Mouse (Mus musculus) liver, postnatal 0 days (tissue): Measurements from ENCODE around the gene Gfm2. TPM values are rescaled to one million over a fixed set of nuclear protein-coding genes. Genes with fewer than 3 reads are reported as not detected.
A peak's percentile ranks its signal among the peaks of the same experiment; 100 is the strongest.

Experiments used
- ATAC-seq: fragments of 200-750 bp; cut with Nextera tagmentation; 2 replicates; pipeline ENCODE4 v1.8.0; 2017; ENCODE audit warnings: mild to moderate bottlenecking, moderate library complexity
- DNase-seq: peaks from one replicate; pipeline ENCODE4 v3.0.0-alpha.2; 2016
- H3K27ac ChIP-seq: fragments of 300-500 bp; sonication (generic); 2 replicates; pipeline ENCODE4 v1.5.1; 2014; ENCODE audit warnings: antibody characterized with exemption, moderate library complexity, mild to moderate bottlenecking, low read depth
- H3K27me3 ChIP-seq: fragments of 300-500 bp; sonication (generic); 2 replicates; pipeline ENCODE4 v1.6.1; 2014; ENCODE audit warnings: low read length, control low read depth, mixed read lengths; ENCODE audit not compliant: insufficient read depth
- H3K36me3 ChIP-seq: fragments of 300-500 bp; sonication (generic); replicated peaks from 2 replicates; pipeline ENCODE4 v1.6.1; 2014; ENCODE audit warnings: mild to moderate bottlenecking, control low read depth, low read length, moderate library complexity, mixed read lengths; ENCODE audit not compliant: insufficient read depth
- H3K4me1 ChIP-seq: fragments of 300-500 bp; sonication (generic); 2 replicates; pipeline ENCODE4 v1.6.1; 2014; ENCODE audit warnings: antibody characterized with exemption, mild to moderate bottlenecking, control low read depth; ENCODE audit not compliant: insufficient read depth
- H3K4me2 ChIP-seq: fragments of 300-500 bp; sonication (generic); 2 replicates; pipeline ENCODE4 v1.6.1; 2014; ENCODE audit warnings: low read depth, mild to moderate bottlenecking, low read length, moderate library complexity, mixed read lengths
- H3K4me3 ChIP-seq: fragments of 300-500 bp; sonication (generic); 2 replicates; pipeline ENCODE4 v1.5.1; 2014; ENCODE audit warnings: low read depth, low read length
- H3K9ac ChIP-seq: fragments of 300-500 bp; sonication (generic); replicated peaks from 2 replicates; pipeline ENCODE4 v1.6.1; 2014; ENCODE audit warnings: mild to moderate bottlenecking, moderate library complexity
- H3K9me3 ChIP-seq: fragments of 300-500 bp; sonication (generic); 2 replicates; pipeline ENCODE4 v1.6.1; 2016; ENCODE audit warnings: mild to moderate bottlenecking, control low read depth, low read length, mixed read lengths
- CTCF ChIP-seq: sonication (generic); IDR thresholded peaks from 2 replicates; pipeline ENCODE4 v1.5.1; 2016; ENCODE audit warnings: antibody characterized with exemption, low read depth
- EP300 ChIP-seq: IDR thresholded peaks from 2 replicates; pipeline ENCODE4 v1.6.1; 2016; ENCODE audit warnings: antibody characterized with exemption, low read depth, mild to moderate bottlenecking
- WGBS: fragments of 180-500 bp; shearing (Covaris S2); extraction: QIAGEN DNeasy Blood & Tissue Kit; methylation state at CpG from one replicate; pipeline ENCODE4 v1.1.7; 2014; ENCODE audit not compliant: insufficient replicate concordance; 5-methylcytosine and 5-hydroxymethylcytosine counted together
- polyA plus RNA-seq: library from polyadenylated mRNA; unstranded; fragments of >200 nt; fragmentation: Nextera tagmentation; extraction: Ambion mirVana; gene quantifications from 2 replicates; pipeline ENCODE4 v1.2.1, GENCODE M21; 2015

Gene Gfm2
- polyA plus RNA-seq, 1 experiment from 2014 or later, result 11.0 TPM

DNA sequence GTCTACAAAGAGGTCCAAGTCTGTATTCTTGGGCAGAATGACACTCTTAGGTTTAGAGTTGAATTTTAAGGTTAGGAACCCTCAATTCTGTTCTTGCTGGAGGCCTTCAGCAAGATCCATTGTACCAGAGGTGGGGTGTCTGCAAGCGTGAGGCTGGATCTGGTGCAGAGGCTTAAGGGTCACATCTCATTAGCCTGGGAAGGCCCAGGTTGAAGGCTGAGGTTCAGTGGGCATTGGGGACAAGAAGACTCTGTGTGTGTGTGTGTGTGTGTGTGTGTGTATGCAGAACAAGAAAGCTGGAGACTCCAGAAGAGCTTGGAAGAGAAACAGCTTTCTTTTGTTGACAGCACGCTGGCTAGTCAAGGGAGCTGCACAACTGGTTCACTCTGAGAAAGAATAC, 68.3 kb downstream of the Gfm2 start:
- Histone ChIP-seq H3K9me3 (no peaks in the 10 kb centered on the region), H3K36me3 (no peaks in the 10 kb centered on the region), H3K27ac (peak overlapping the region; percentile 55; the same call in 1 of the 2 replicates), H3K4me2 (peak overlapping the region; percentile 67; the same call in 1 of the 2 replicates), H3K9ac (no peak overlapping the region), H3K27me3 (no peaks in the 10 kb centered on the region), H3K4me1 (peaks cover 8% of the 10 kb centered on the region), H3K4me3 (no peak overlapping the region)
- ATAC-seq (no peak), DNase-seq (no peak)
- TF ChIP-seq EP300 (no peak), CTCF (no peak)
- WGBS, result 76% methylated on average over 2 of the region's 2 CpGs

DNA sequence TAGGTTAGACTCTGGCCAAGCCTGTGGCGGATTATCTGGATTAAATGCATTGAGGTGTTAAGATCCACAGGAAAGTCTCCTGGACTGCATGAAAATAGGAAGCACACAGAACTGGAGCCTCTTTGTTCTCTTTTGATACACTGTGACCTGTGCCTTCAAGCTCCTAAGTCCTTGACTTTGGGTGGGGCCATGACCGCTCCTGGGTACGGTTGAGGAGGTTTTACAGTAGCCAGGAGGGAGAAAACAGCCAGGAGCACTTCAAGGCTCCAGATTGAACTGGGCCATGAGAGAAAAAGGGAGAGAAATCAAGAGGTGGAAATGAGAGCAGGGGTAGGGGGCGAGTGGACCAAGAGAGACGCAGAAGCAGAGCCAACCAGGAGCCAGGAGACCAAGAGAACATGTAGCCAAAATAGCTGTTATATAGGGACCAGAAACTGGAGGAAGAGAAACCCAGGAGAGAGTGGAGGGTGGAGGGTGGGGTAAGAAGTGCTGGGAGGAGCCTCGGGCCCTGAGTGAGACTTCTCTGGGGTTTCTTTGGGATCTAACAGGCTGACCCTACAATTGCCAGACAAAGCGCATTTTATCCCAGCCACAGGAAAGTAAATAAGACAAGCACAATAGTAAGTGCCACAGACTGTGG, 69.9 kb downstream of the Gfm2 start:
- peak overlapping the region; percentile 44 for H3K4me2 ChIP-seq
- no peak overlapping the region for H3K9ac ChIP-seq
- no peaks in the 10 kb centered on the region for H3K9me3 ChIP-seq
- DNase-seq, result no peak
- no peak overlapping the region for H3K27ac ChIP-seq
- H3K4me3 ChIP-seq, result no peak overlapping the region
- no peaks in the 10 kb centered on the region for H3K27me3 ChIP-seq
- 74% methylated on average over 7 of the region's 7 CpGs for WGBS
- no peaks in the 10 kb centered on the region for H3K36me3 ChIP-seq
- H3K4me1 ChIP-seq, result peaks cover 8% of the 10 kb centered on the region
- TF ChIP-seq EP300, result no peak
- no peak for TF ChIP-seq CTCF
- no peak for ATAC-seq

DNA sequence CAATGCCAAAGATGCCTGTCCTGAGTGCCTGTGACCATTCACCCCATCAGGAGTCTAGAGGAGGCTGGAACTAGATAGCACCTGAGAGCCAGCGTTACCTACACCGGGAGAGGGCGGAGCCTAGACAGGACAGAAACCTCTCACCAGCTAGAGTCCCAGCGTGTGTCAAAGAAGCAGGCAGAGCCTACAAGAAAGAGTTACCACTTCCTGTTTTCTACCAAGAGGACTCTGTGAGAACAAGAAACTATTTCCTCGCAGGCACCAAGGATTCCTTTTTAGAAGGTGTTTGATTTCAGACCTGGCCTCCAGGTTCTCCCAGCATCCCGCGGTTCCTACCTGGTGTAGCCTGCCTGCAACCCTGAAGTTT, 70.4 kb downstream of the Gfm2 start:
- peaks cover 8% of the 10 kb centered on the region for H3K4me1 ChIP-seq
- WGBS, result 26% methylated on average over 7 of the region's 7 CpGs
- ATAC-seq (no peak), DNase-seq (no peak)
- no peaks in the 10 kb centered on the region for H3K36me3 ChIP-seq
- H3K4me2 ChIP-seq, result peak overlapping the region; percentile 44
- H3K9ac ChIP-seq, result no peak overlapping the region
- H3K27ac ChIP-seq, result no peak overlapping the region
- no peak for TF ChIP-seq CTCF
- TF ChIP-seq EP300, result no peak
- H3K27me3 ChIP-seq, result no peaks in the 10 kb centered on the region
- no peaks in the 10 kb centered on the region for H3K9me3 ChIP-seq
- H3K4me3 ChIP-seq, result no peak overlapping the region

DNA sequence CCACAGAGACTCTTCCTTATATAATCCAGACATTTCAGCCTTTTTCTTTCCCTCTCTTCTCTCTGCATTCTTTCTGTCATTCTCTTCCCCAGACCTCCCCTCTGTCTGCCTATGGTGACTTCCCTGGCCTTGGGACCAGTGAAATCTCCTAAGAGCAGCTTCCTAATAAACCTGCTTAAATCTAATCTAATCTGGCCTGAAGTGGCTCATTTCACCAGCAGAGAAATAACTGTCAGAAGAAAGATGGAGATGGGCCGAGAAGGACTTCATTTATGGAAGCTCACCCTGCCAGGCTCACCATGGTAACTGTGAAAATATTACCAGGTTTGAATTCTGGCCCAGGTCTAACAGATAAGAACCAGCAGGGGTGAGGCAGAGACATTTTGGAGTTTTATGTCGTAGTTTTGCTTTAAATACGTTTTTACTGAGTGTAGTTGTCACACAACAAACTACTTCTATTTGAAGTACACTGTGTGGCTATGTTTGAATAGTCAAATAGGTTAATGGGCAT, 70.8 kb downstream of the Gfm2 start:
- no peak overlapping the region for H3K4me3 ChIP-seq
- peaks cover 8% of the 10 kb centered on the region for H3K4me1 ChIP-seq
- H3K36me3 ChIP-seq, result no peaks in the 10 kb centered on the region
- WGBS, result 53% methylated on average over 3 of the region's 3 CpGs
- ATAC-seq, result no peak
- H3K27me3 ChIP-seq, result no peaks in the 10 kb centered on the region
- no peak overlapping the region for H3K4me2 ChIP-seq
- no peak overlapping the region for H3K27ac ChIP-seq
- no peak for TF ChIP-seq CTCF
- no peak for TF ChIP-seq EP300
- no peaks in the 10 kb centered on the region for H3K9me3 ChIP-seq
- no peak for DNase-seq
- H3K9ac ChIP-seq, result no peak overlapping the region

DNA sequence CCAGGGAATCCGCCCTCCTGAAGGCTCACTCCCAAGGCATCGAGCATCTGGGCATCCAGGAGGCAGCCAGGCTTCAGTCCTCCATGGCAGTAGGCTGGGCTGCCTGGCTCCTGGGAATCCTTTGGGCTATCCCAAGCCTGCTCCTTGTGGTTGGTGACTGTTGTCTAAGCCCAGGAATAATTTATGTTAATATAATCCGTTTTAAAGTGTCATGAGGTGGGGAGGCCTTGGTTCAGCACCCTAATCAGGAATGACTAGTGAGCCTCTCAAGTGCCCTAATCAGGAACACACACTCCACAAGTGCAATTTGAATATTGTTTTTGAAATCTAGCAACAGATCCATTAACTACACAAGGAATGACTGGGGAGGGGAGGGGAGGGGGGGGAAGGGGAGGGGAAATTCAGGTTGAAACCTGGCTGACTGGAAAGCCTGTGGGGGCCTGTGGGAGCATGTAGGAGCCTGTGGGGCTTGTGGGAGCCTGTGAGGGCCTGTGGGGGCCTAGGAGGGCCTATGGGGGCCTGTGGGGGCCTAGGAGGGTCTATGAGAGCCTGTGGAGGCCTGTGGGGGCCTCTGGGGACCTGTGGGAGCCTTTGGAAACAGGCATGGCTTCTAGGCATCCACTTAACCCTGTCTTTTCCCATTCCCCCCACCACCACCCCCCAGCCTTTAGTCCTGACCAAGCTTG, 77.0 kb downstream of the Gfm2 start:
- no peak for TF ChIP-seq CTCF
- no peak for TF ChIP-seq EP300
- H3K4me3 ChIP-seq, result no peak overlapping the region
- ATAC-seq, result no peak
- DNase-seq, result no peak
- 56% methylated on average over 3 of the region's 3 CpGs for WGBS
- H3K9ac ChIP-seq, result no peak overlapping the region
- no peak overlapping the region for H3K27ac ChIP-seq
- no peaks in the 10 kb centered on the region for H3K36me3 ChIP-seq
- H3K9me3 ChIP-seq, result no peaks in the 10 kb centered on the region
- no peaks in the 10 kb centered on the region for H3K4me1 ChIP-seq
- no peak overlapping the region for H3K4me2 ChIP-seq
- no peaks in the 10 kb centered on the region for H3K27me3 ChIP-seq

DNA sequence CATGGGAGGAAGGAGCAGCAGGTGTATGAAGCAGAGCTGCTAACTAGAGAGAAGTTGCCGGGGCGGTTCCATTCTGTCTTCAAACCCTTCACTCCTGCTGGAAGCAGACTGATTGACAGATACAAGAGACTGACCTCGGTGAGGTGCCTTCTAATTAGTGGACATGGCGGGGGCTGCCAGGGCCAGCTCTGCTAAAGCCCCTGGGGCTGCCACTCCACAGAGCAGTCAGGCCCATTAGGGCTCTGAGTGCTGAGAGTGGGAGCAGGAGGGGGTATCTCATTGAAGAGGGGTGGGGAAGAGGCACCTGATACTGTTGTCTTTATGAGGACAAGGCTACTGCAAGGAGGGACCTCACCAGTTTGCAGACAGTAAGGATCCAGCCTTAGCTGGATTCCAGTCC, 77.8 kb downstream of the Gfm2 start:
- ATAC-seq, result no peak
- Histone ChIP-seq H3K9ac (no peak overlapping the region), H3K4me1 (no peaks in the 10 kb centered on the region), H3K4me2 (no peak overlapping the region), H3K9me3 (no peaks in the 10 kb centered on the region), H3K27ac (no peak overlapping the region), H3K27me3 (no peaks in the 10 kb centered on the region), H3K4me3 (no peak overlapping the region), H3K36me3 (no peaks in the 10 kb centered on the region)
- 64% methylated on average over 4 of the region's 4 CpGs for WGBS
- no peak for DNase-seq
- TF ChIP-seq CTCF, result no peak
- TF ChIP-seq EP300, result no peak
